26 mouse cellular contexts compared by ENCODE assay signal in the genomic region with DNA sequence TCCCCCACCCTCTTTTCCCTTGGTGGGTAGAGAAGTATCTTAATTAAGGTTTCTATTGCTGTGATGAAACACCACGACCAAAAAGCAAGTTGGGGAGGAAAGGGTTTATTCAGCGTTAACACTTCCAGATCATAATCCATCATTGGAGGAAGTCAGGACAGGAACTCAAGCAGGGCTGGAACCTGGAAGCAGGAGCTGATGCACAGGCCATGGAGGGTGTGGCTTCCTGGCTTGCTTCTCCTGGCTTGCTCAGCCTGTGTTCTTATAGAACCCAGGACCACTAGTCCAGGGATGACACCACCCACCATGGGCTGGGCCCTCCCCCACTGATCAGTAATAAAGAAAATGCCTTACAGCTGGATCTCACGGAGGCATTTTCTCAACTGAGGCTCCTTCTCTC. TPM values are rescaled to one million over a fixed set of nuclear protein-coding genes. Genes with fewer than 3 reads are reported as not detected.
DNase-seq lines count a peak whose midpoint lies in the region; ATAC-seq and TF ChIP-seq lines count a peak whose summit lies in the region.
"Had no signal": no experiment of that assay in that cellular context is flagged by ENCODE, and none has a peak within 500 bp of the region (broad histone marks: within the 10 kb centered on the region; RNA-seq: fewer than 3 reads in every experiment).

No protein-coding gene starts in this region.

- H3K27me3 ChIP-seq in heart, adult 2 months (ENCODE audit: control insufficient read depth, insufficient read depth, low read length), result no peaks in the 10 kb centered on the region
- H3K27me3 ChIP-seq in kidney, embryonic 16.5 days (ENCODE audit: insufficient read depth, low read length), result no peaks in the 10 kb centered on the region
- H3K27me3 ChIP-seq in lung, embryonic 14.5 days (ENCODE audit: insufficient read depth, low read length), result no peaks in the 10 kb centered on the region
- H3K27me3 ChIP-seq in hindbrain, embryonic 14.5 days (ENCODE audit: control insufficient read depth, insufficient read depth, low read length), result no peaks in the 10 kb centered on the region
- H3K27me3 ChIP-seq: hindbrain, embryonic 12.5 days; limb, embryonic 13.5 days; liver, embryonic 12.5 days; lung, embryonic 15.5 days; midbrain, embryonic 15.5 days; neural tube, embryonic 13.5 days; stomach, embryonic 15.5 days had no signal

- H3K9me3 ChIP-seq in kidney, embryonic 16.5 days (ENCODE audit: low read length), result no peaks in the 10 kb centered on the region
- H3K9me3 ChIP-seq in lung, embryonic 14.5 days (ENCODE audit: low read depth, low read length), result no peaks in the 10 kb centered on the region
- no peaks in the 10 kb centered on the region for H3K9me3 ChIP-seq in hindbrain, embryonic 14.5 days (ENCODE audit: control insufficient read depth, low read length)
- H3K9me3 ChIP-seq: heart, embryonic 10.5 days; hindbrain, embryonic 12.5 days; limb, embryonic 13.5 days; liver, embryonic 12.5 days; lung, embryonic 15.5 days; midbrain, embryonic 15.5 days; neural tube, embryonic 13.5 days; stomach, embryonic 15.5 days had no signal

- no peak for ATAC-seq in kidney, embryonic 16.5 days (ENCODE audit: low FRiP score, low TSS enrichment)
- ATAC-seq in lung, embryonic 14.5 days (ENCODE audit: insufficient read depth), result peak; percentile 39; the same call in 1 of the 2 replicates
- ATAC-seq in hindbrain, embryonic 14.5 days (ENCODE audit: low FRiP score), result no peak
- ATAC-seq: CD4-positive, CD25-positive, alpha-beta regulatory T cell, adult 4 months; liver, embryonic 12.5 days; midbrain, embryonic 15.5 days had no signal

- TF ChIP-seq CTCF in heart, adult 2 months (IDR thresholded peaks at IDR 0.05), result no peak
- no peak for TF ChIP-seq CTCF in lung, embryonic 14.5 days (IDR thresholded peaks at IDR 0.05; ENCODE audit: low read depth)

- H3K27ac ChIP-seq in heart, adult 2 months, result peak overlapping the region; percentile 66
- no peak overlapping the region; the same call in 1 of the 2 replicates for H3K27ac ChIP-seq in kidney, embryonic 16.5 days (ENCODE audit: low read length)
- H3K27ac ChIP-seq in lung, embryonic 14.5 days (ENCODE audit: low read depth), result no peak overlapping the region
- H3K27ac ChIP-seq in hindbrain, embryonic 14.5 days, result no peak overlapping the region
- H3K27ac ChIP-seq: heart, embryonic 10.5 days; hindbrain, embryonic 12.5 days; limb, embryonic 13.5 days; liver, embryonic 12.5 days; lung, embryonic 15.5 days; midbrain, embryonic 15.5 days; neural tube, embryonic 13.5 days; stomach, embryonic 15.5 days had no signal

- H3K4me1 ChIP-seq in heart, adult 2 months (ENCODE audit: control insufficient read depth, insufficient read depth, low read length), result peaks cover 18% of the 10 kb centered on the region
- H3K4me1 ChIP-seq in kidney, embryonic 16.5 days (ENCODE audit: insufficient read depth, low read length), result peaks cover 26% of the 10 kb centered on the region
- 0 out of 2 replicates have a peak, but pooled peaks cover 3% of the 10 kb centered on the region for H3K4me1 ChIP-seq in lung, embryonic 14.5 days (ENCODE audit: insufficient read depth)
- no peaks in the 10 kb centered on the region for H3K4me1 ChIP-seq in hindbrain, embryonic 14.5 days (replicated peaks; ENCODE audit: control insufficient read depth, insufficient read depth, low read length)
- H3K4me1 ChIP-seq: hindbrain, embryonic 12.5 days; midbrain, embryonic 15.5 days; neural tube, embryonic 13.5 days had no signal

- intact Hi-C loops in heart, adult 2 months (cut with DNase I), result loop anchor here (1.0 kb wide), 1 partner anchor 8 kb away; no protein-coding TSS in a partner anchor
- intact Hi-C loops in heart, postnatal 10 days (cut with DNase I), result no loop called here

- H3K9ac ChIP-seq in heart, adult 2 months (ENCODE audit: low read depth, low read length), result no peak overlapping the region
- no peak overlapping the region for H3K9ac ChIP-seq in kidney, embryonic 16.5 days (replicated peaks; ENCODE audit: low read length)
- H3K9ac ChIP-seq in lung, embryonic 14.5 days, result no peak overlapping the region
- H3K9ac ChIP-seq in hindbrain, embryonic 14.5 days, result no peak overlapping the region
- H3K9ac ChIP-seq: hindbrain, embryonic 12.5 days; limb, embryonic 13.5 days; liver, embryonic 12.5 days; lung, embryonic 15.5 days; midbrain, embryonic 15.5 days; neural tube, embryonic 13.5 days; stomach, embryonic 15.5 days had no signal

- TF ChIP-seq POLR2A in heart, adult 2 months (IDR thresholded peaks at IDR 0.05; ENCODE audit: insufficient read depth, low read depth, low read length), result no peak

- no peak overlapping the region for H3K4me3 ChIP-seq in heart, adult 2 months
- H3K4me3 ChIP-seq in kidney, embryonic 16.5 days (ENCODE audit: low read length), result no peak overlapping the region
- no peak overlapping the region for H3K4me3 ChIP-seq in lung, embryonic 14.5 days (ENCODE audit: low read depth, low read length)
- no peak overlapping the region for H3K4me3 ChIP-seq in hindbrain, embryonic 14.5 days (replicated peaks; ENCODE audit: low read length)
- H3K4me3 ChIP-seq: heart, embryonic 10.5 days; hindbrain, embryonic 12.5 days; limb, embryonic 13.5 days; liver, embryonic 12.5 days; lung, embryonic 15.5 days; midbrain, embryonic 15.5 days; neural tube, embryonic 13.5 days; stomach, embryonic 15.5 days had no signal

- no peak overlapping the region for H3K4me2 ChIP-seq in kidney, embryonic 16.5 days (replicated peaks; ENCODE audit: low read depth, low read length)
- H3K4me2 ChIP-seq in lung, embryonic 14.5 days, result no peak overlapping the region
- no peak overlapping the region for H3K4me2 ChIP-seq in hindbrain, embryonic 14.5 days (replicated peaks)
- H3K4me2 ChIP-seq: hindbrain, embryonic 12.5 days; limb, embryonic 13.5 days; liver, embryonic 12.5 days; lung, embryonic 15.5 days; midbrain, embryonic 15.5 days; neural tube, embryonic 13.5 days; stomach, embryonic 15.5 days had no signal

- 33% methylated on average over 3 of the region's 3 CpGs for WGBS in heart, adult 2 months
- 36% methylated on average over 3 of the region's 3 CpGs for WGBS in kidney, embryonic 16.5 days
- WGBS in lung, embryonic 14.5 days, result 33% methylated on average over 3 of the region's 3 CpGs
- 79% methylated on average over 3 of the region's 3 CpGs for WGBS in hindbrain, embryonic 14.5 days

- H3K79me2 ChIP-seq in heart, adult 2 months (replicated peaks; ENCODE audit: control insufficient read depth, insufficient read depth, low read length), result no peaks in the 10 kb centered on the region

- 0 out of 2 replicates have a peak, but pooled peaks have one; percentile 46 for TF ChIP-seq EP300 in heart, adult 2 months (IDR thresholded peaks at IDR 0.05; ENCODE audit: insufficient read depth, low read depth, low read length)

- peak in 1 of 2 experiments; percentile 43 for DNase-seq in heart, adult 2 months
- DNase-seq in heart, postnatal 10 days, result no peak
- DNase-seq in kidney, postnatal 10 days, result peak; percentile 43
- peak; percentile 20 for DNase-seq in lung, embryonic 14.5 days
- DNase-seq in lung, postnatal 36 days, result peak; percentile 70
- DNase-seq in hindbrain, embryonic 14.5 days (ENCODE audit: low spot score), result no peak
- DNase-seq in right cerebral cortex, postnatal 14 days, result no peak
- DNase-seq: adrenal gland, postnatal 25 days; cerebellum, adult 11-12 months; cerebellum, postnatal 10 days; right cerebral cortex, postnatal 4 days; thymus, adult 2 months had no signal

- H3K36me3 ChIP-seq in heart, adult 2 months (ENCODE audit: control insufficient read depth, insufficient read depth, low read length), result peaks cover 6% of the 10 kb centered on the region
- no peaks in the 10 kb centered on the region for H3K36me3 ChIP-seq in kidney, embryonic 16.5 days (ENCODE audit: insufficient read depth, low read length)
- H3K36me3 ChIP-seq in lung, embryonic 14.5 days (ENCODE audit: insufficient read depth), result no peaks in the 10 kb centered on the region
- H3K36me3 ChIP-seq in hindbrain, embryonic 14.5 days (replicated peaks; ENCODE audit: control insufficient read depth, insufficient read depth), result peaks cover 12% of the 10 kb centered on the region; the same call in 1 of the 2 replicates
- H3K36me3 ChIP-seq: hindbrain, embryonic 12.5 days; lung, embryonic 15.5 days; midbrain, embryonic 15.5 days; stomach, embryonic 15.5 days had no signal

RNA-seq across cellular contexts. Expression of a gene that starts 2.9 kb away (rescaled TPM):
- 10 to 100 TPM; 22.0 to 22.4 TPM for total RNA-seq in heart, adult 2 months (2021)
- 46.8 and 60.4 TPM in 2 replicates for polyA plus RNA-seq in heart, adult 2 months (2012; rRNA removed)
- total RNA-seq in heart, postnatal 10 days (2021), result 10 to 100 TPM; 57.1 to 67.0 TPM
- polyA plus RNA-seq in kidney, embryonic 16.5 days (2015; fragmentation: Nextera tagmentation; extraction: Ambion mirVana), result 87.8 and 95.9 TPM in 2 replicates
- polyA plus RNA-seq in lung, embryonic 14.5 days (2014; fragmentation: Nextera tagmentation; extraction: Ambion mirVana), result 68.3 and 76.7 TPM in 2 replicates
- polyA plus RNA-seq in hindbrain, embryonic 14.5 days (2014; fragmentation: Nextera tagmentation; extraction: Ambion mirVana), result 13.6 and 18.6 TPM in 2 replicates

RNA-seq across cellular contexts. Expression of a gene that starts 25.5 kb away (rescaled TPM):
- under 1 TPM; 0.37 to 0.48 TPM for total RNA-seq in heart, adult 2 months (2021)
- 7.9 and 10.4 TPM in 2 replicates for polyA plus RNA-seq in heart, adult 2 months (2012; rRNA removed)
- total RNA-seq in heart, postnatal 10 days (2021), result under 1 TPM; 0.31 to 0.64 TPM
- 0.36 and 0.39 TPM in 2 replicates for polyA plus RNA-seq in kidney, embryonic 16.5 days (2015; fragmentation: Nextera tagmentation; extraction: Ambion mirVana)
- 0.16 and 0.39 TPM in 2 replicates for polyA plus RNA-seq in lung, embryonic 14.5 days (2014; fragmentation: Nextera tagmentation; extraction: Ambion mirVana)
- polyA plus RNA-seq in hindbrain, embryonic 14.5 days (2014; fragmentation: Nextera tagmentation; extraction: Ambion mirVana), result not detected in 2 replicates
- total RNA-seq: adrenal gland, postnatal 25 days; left cerebral cortex, postnatal 25 days had no signal
- polyA plus RNA-seq: brain, embryonic 14.5 days; embryonic facial prominence, embryonic 11.5 days; forebrain, embryonic 11.5 days; hindbrain, embryonic 12.5 days; liver, embryonic 12.5 days; midbrain, embryonic 15.5 days; neural tube, embryonic 13.5 days had no signal

RNA-seq across cellular contexts. Expression of a gene that starts 37.7 kb away (rescaled TPM):
- total RNA-seq in heart, adult 2 months (2021), result 10 to 100 TPM; 22.1 to 22.8 TPM
- 11.9 and 20.7 TPM in 2 replicates for polyA plus RNA-seq in heart, adult 2 months (2012; rRNA removed)
- 1 to 10 TPM; 3.2 to 3.6 TPM for total RNA-seq in heart, postnatal 10 days (2021)
- polyA plus RNA-seq in kidney, embryonic 16.5 days (2015; fragmentation: Nextera tagmentation; extraction: Ambion mirVana), result 0.41 and 0.47 TPM in 2 replicates
- 0.05 and 0.24 TPM in 2 replicates for polyA plus RNA-seq in lung, embryonic 14.5 days (2014; fragmentation: Nextera tagmentation; extraction: Ambion mirVana)
- not detected in 2 replicates for polyA plus RNA-seq in hindbrain, embryonic 14.5 days (2014; fragmentation: Nextera tagmentation; extraction: Ambion mirVana)
- total RNA-seq: left cerebral cortex, postnatal 25 days had no signal
- polyA plus RNA-seq: forebrain, embryonic 11.5 days; hindbrain, embryonic 12.5 days; liver, embryonic 12.5 days; midbrain, embryonic 15.5 days; neural tube, embryonic 13.5 days had no signal

Comparison
In these comparisons a context has a peak if more than half of its experiments do, and no peak if none do; other contexts are left out.
1. DNase-seq: peak in kidney, postnatal 10 days (single experiment), lung, embryonic 14.5 days (single experiment) and lung, postnatal 36 days (single experiment); none in heart, postnatal 10 days (0 of 2), hindbrain, embryonic 14.5 days (single experiment) and right cerebral cortex, postnatal 14 days (single experiment).